Mouse (Mus musculus) gastrocnemius, postnatal 14 days (tissue): ENCODE results near the gene Prrt1. TPM values are rescaled to one million over a fixed set of nuclear protein-coding genes. Genes with fewer than 3 reads are reported as not detected.

Experiments used
- total RNA-seq, 2 experiments: library from RNA; stranded (reverse); gene quantifications; 2 replicates each; pipeline ENCODE4 v1.2.3; 2021

The Prrt1 gene
- total RNA-seq, 2 experiments from 2014 or later = 0.27 to 0.47 TPM

Other genes with a start within 250 kb of the Prrt1 start
- under 1 TPM in 1 of 2 experiments, not detected in 1; 0.21 TPM for gene BC051142, start 230.7 kb upstream of the Prrt1 start, total RNA-seq
- not detected for gene Btnl4, start 152.2 kb upstream of the Prrt1 start, total RNA-seq
- gene Btnl6, start 112.2 kb upstream of the Prrt1 start, total RNA-seq = not detected
- 10 to 100 TPM; 15.7 to 27.3 TPM for gene Notch4, start 65.3 kb upstream of the Prrt1 start, total RNA-seq
- gene Gpsm3, start 39.7 kb upstream of the Prrt1 start, total RNA-seq = 1 to 10 TPM; 3.1 to 3.6 TPM
- gene Pbx2, start 38.3 kb upstream of the Prrt1 start, total RNA-seq = 10 to 100 TPM; 17.3 to 17.9 TPM
- under 1 TPM; 0.44 to 0.55 TPM for gene Ager, start 31.7 kb upstream of the Prrt1 start, total RNA-seq
- 10 to 100 TPM; 17.1 to 18.6 TPM for gene Rnf5, start 25.8 kb upstream of the Prrt1 start, total RNA-seq
- 10 to 100 TPM; 38.8 to 39.1 TPM for gene Agpat1, start 25.3 kb upstream of the Prrt1 start, total RNA-seq
- gene Egfl8, start 13.6 kb upstream of the Prrt1 start, total RNA-seq = 10 to 100 TPM in 1 of 2 experiments, 1 to 10 TPM in 1; 5.4 to 11.1 TPM
- 10 to 100 TPM; 35.7 to 38.9 TPM for gene Ppt2, start 1.0 kb upstream of the Prrt1 start, total RNA-seq
- gene Fkbpl, start 15.2 kb downstream of the Prrt1 start, total RNA-seq = 1 to 10 TPM; 4.6 to 6.4 TPM
- gene Atf6b, start 17.6 kb downstream of the Prrt1 start, total RNA-seq = 10 to 100 TPM in 1 of 2 experiments, 1 to 10 TPM in 1; 8.9 to 11.0 TPM
- 10 to 100 TPM; 69.8 to 85.6 TPM for gene Tnxb, start 41.0 kb downstream of the Prrt1 start, total RNA-seq
- gene C4b, start 114.3 kb downstream of the Prrt1 start, total RNA-seq = 1 to 10 TPM in 1 of 2 experiments, under 1 TPM in 1; 0.93 to 1.8 TPM
- gene Cyp21a1, start 175.0 kb downstream of the Prrt1 start, total RNA-seq = under 1 TPM in 1 of 2 experiments, not detected in 1; 0.21 TPM
- gene Stk19, start 207.4 kb downstream of the Prrt1 start, total RNA-seq = 1 to 10 TPM; 6.8 to 7.2 TPM
- 10 to 100 TPM in 1 of 2 experiments, 1 to 10 TPM in 1; 9.3 to 13.0 TPM for gene Dxo, start 207.5 kb downstream of the Prrt1 start, total RNA-seq
- gene Skiv2l, start 220.7 kb downstream of the Prrt1 start, total RNA-seq = 10 to 100 TPM; 17.4 to 17.8 TPM
- 10 to 100 TPM in 1 of 2 experiments, 1 to 10 TPM in 1; 9.7 to 13.4 TPM for gene Nelfe, start 220.9 kb downstream of the Prrt1 start, total RNA-seq
- gene Cfb, start 233.0 kb downstream of the Prrt1 start, total RNA-seq = 1 to 10 TPM in 1 of 2 experiments, under 1 TPM in 1; 0.75 to 1.9 TPM
- gene Zbtb12, start 249.9 kb downstream of the Prrt1 start, total RNA-seq = 1 to 10 TPM; 3.4 to 5.1 TPM